Mouse (Mus musculus) cortical plate, adult 2 months (tissue): ENCODE measurements at regions not wholly inside any gene's neighbourhood (a gene's known extent, or its start where the extent isn't known, plus 50 kb on each side); places are given as distances from the start of the nearest gene placed in this dataset.

Experiments used
- H3K27ac ChIP-seq: fragments of 200-500 bp; 2 replicates; pipeline ENCODE4 v1.5.1; 2012; ENCODE audit warnings: low read length, control low read depth, inconsistent platforms; ENCODE audit not compliant: insufficient read depth
- H3K4me1 ChIP-seq: fragments of 200-500 bp; 2 replicates; pipeline ENCODE4 v1.6.1; 2011; ENCODE audit warnings: low read length; ENCODE audit not compliant: control insufficient read depth, insufficient read depth
- H3K4me3 ChIP-seq: fragments of 200-500 bp; 2 replicates; pipeline ENCODE4 v1.5.1; 2011; ENCODE audit warnings: mild to moderate bottlenecking, low read length, control low read depth; ENCODE audit not compliant: insufficient read depth
- CTCF ChIP-seq: fragments of 200-500 bp; IDR thresholded peaks from 2 replicates; pipeline ENCODE4 v1.5.1; 2011; ENCODE audit warnings: mild to moderate bottlenecking, control low read depth, low read length; ENCODE audit not compliant: insufficient read depth; ENCODE audit errors: extremely low read depth
- POLR2A ChIP-seq: fragments of 200-500 bp; IDR thresholded peaks from 2 replicates; pipeline ENCODE4 v1.6.1; 2011; ENCODE audit warnings: mild to moderate bottlenecking, low read length, control low read depth; ENCODE audit not compliant: insufficient read depth; ENCODE audit errors: extremely low read depth

DNA sequence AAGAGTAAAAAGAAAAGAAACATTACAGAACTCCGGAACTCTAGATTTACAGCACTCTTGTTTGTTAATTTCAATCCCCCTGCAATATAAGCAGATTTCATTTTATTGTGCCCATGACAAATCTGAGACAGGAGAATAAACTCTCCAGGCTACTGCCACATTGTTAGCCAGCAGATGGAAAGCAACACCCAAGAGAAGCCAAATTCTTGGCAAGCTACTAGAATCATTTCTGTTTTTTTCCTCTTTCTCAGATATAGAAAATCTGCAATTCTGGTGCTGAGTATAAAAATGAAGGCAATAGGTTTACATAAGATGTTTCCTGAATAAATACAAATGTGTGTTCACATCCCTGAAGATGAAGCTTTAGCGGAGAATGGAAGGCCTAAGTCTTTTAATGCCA is 60.5 kb upstream of the Ccser1 start:
- no peaks in the 10 kb centered on the region for H3K4me1 ChIP-seq

GRCm38 (mm10) chr6:61125431-61125830 is 54.7 kb upstream of the Ccser1 start:
- no peak overlapping the region for H3K4me3 ChIP-seq
- TF ChIP-seq CTCF (no peak), POLR2A (no peak)
- no peak overlapping the region for H3K27ac ChIP-seq
- H3K4me1 ChIP-seq: no peaks in the 10 kb centered on the region

More for the DNA sequence above, 60.5 kb upstream of the Ccser1 start:
- no peak overlapping the region for H3K27ac ChIP-seq
- H3K4me3 ChIP-seq: no peak overlapping the region
- TF ChIP-seq CTCF: no peak
- TF ChIP-seq POLR2A: no peak

DNA sequence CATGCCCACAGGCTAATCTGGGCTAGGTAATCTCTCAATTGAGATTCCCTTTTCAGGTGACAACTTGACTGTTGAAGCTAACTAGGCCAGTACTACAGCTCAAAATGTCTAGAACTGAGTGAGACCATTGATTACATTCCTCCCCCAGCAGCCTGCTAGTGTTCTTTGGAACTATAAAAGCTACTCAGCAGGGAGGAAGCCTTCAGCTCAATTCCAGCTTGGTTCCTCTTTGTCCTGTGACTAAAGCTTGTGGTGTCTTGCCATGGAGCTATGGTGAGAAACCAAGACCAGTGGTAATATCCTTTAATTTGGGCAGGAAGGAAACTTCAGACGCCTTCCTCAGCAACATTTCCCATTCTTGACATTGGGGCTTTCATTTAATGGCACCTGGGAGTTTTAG is 52.9 kb upstream of the Ccser1 start:
- Histone ChIP-seq H3K4me1 (no peaks in the 10 kb centered on the region), H3K27ac (no peak overlapping the region)
- TF ChIP-seq CTCF: no peak
- TF ChIP-seq POLR2A: no peak

GRCm38 (mm10) chr6:61128211-61128610 is 51.9 kb upstream of the Ccser1 start:
- Histone ChIP-seq H3K27ac (no peak overlapping the region), H3K4me3 (no peak overlapping the region), H3K4me1 (no peaks in the 10 kb centered on the region)
- TF ChIP-seq CTCF: no peak
- no peak for TF ChIP-seq POLR2A

More for the DNA sequence above, 52.9 kb upstream of the Ccser1 start:
- no peak overlapping the region for H3K4me3 ChIP-seq
